Mouse (Mus musculus) Muller cell, postnatal 12 days (primary cell): ENCODE measurements around the gene Opn1mw.
"Not testable (repeated sequence)": the region's sequence is repeated elsewhere in the genome, so short reads cannot be mapped to it uniquely, and the experiment has no call there.

ENCODE experiments used
- DNase-seq: peaks from one replicate; pipeline ENCODE4 v3.0.0-alpha.2; 2015; ENCODE audit errors: inconsistent ontology term

The Opn1mw gene

GRCm38 (mm10) chrX:74127164-74127563 is at the start of gene Opn1mw:
Opn1mw (plus strand) TSS chrX:74127464.
- DNase-seq = no peak

GRCm38 (mm10) chrX:74084276-74084837 is 42.9 kb upstream of the Opn1mw start:
- peak; percentile 47 for DNase-seq

GRCm38 (mm10) chrX:74084946-74085498 is 42.2 kb upstream of the Opn1mw start:
- peak; percentile 90 for DNase-seq

DNA sequence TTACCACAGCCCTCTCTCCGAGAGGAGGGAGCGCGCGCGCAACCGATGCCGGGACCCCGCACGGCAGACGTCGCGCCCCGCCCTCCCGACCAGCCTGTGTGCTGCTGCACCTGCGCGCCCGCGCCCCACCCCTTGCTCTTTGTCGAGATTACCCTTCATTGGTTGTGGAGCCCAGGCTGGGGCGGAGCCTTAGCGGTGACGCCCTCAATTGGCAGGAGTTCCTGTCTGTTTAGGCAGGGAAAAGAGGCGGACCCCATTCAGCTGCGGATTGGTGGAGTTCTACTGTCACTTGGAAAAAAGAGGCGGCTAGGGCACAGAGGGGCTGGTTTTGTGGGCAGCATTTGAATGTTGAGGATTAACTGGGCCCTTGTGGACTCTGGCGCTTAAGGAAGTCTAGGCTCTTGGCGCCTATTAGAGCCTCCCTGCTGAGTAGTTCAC is 41.6 kb upstream of the Opn1mw start:
- peak; percentile 99 for DNase-seq

- no peak for DNase-seq
Measured at GRCm38 (mm10) chrX:74095130-74095529, 32.1 kb upstream of the Opn1mw start.

- no peak for DNase-seq
Measured at GRCm38 (mm10) chrX:74103457-74104188, 23.6 kb upstream of the Opn1mw start.

DNA sequence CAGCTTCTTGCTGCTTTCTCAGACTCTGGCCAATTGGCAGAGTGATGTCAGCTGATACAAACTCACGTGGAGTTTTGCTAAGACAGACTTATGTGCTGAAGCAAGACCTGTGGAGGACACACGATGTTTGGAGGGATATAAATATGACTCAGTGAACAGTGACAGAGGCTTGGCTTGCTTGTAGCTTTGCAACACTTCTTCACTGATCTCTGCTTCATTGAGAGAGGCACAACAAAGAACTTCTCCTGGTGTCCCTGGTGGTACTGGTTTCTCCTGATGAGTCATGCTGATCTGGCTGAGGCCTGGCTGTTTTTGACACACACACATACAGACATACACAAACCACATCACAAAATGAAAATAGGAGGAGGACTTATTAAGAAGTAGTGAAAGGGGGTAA is 21.3 kb upstream of the Opn1mw start:
- DNase-seq = peak; percentile 51

DNA sequence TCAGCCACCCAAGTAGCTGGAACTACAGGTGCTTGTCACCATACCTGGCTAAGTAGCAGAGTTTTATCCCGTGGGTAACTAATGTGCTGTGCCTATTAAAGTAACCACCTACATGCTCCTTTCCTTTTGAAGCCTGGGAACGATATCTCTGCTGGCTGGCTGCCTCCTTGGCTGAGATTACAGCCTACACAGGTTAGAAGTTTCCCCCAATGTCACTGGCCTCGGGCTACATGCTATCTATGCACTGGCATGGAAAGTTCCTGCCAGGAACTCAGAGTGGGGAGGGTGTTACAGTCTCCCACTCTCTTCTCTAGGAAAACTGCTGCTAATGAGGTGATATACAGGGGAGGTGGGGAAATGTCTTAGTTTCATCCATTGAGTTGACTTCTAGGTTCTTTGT is 18.5 kb upstream of the Opn1mw start:
- DNase-seq = no peak

DNA sequence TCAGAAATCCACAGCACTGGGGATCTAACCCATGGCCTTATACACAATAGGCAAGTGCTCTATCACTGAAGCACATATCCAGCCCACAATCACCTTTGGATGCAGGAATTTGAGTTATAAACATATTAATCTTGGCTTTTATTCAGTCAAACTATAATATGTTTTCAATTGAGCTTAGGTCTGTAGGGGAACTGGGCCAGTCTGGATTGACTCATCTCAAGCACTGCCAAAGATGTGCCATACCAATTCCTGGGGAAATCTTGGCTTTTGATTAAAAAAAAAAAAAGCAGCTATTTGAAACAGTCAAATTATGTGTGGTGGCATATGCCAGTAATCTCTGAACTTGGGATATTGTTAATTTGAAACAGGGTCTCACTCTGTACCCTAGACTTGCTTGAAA is 13.2 kb upstream of the Opn1mw start:
- peak; percentile 17 for DNase-seq

DNA sequence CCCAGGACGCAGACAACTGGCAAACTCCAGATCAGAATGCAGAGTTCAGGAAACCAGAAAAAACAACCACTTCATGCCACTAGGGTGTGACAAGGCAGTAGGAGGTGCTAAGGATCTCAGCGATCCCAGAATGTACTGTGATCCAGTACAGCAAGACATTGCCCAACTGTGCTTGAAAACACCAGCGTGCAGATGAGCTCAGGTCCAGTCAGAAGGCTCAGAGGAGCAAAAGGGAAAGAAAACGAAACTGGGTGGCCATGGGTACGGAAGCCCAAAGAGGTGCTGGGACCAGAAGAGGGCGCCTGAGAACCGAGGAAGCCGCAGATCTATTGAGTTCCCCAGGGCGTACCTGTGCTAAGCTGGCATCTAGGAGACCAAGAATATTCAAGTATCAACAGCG is 11.8 kb upstream of the Opn1mw start:
- peak; percentile 50 for DNase-seq

DNA sequence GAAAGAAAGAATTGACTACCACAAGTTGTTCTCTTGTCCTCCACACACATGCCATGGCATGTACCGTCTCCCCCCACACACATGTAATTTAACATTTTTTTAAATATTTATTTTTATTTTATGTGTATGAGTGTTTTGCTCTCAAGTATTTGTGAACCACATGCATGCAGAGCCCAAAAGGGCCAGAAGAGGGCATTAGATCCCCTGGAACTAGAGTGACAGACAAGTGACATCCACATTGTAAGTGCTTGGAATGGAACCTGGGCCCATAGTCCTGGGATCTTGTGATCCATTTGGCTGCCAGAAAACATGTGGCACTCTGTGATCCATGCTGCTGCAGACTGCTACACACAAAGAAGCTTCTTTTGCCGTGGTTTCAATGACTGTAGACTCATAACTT is 2.3 kb upstream of the Opn1mw start:
- DNase-seq = no peak

DNA sequence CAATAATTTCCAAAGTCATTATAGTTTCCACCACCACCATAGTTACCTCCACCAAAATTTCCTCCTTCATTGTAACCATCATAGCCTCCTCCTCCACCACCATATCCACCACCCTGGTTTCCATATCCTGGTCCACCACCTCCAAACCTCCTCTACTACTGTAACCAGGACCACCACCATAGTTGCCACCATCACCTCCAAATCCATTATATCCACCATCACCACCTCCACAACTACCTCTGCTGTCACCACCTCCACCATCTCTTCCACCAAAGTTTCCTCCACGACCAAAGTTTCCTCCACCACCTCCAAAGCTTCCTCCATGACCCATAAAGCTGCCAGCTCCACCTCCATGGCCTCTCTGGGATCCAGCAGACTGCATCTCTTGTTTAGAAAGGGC is 8.0 kb downstream of the Opn1mw start, which contains the start of gene Mecp2:
Gene Mecp2 (minus strand): TSS at position 101 of the 400 bp plus-strand sequence.
- DNase-seq = not testable (repeated sequence)

- no peak for DNase-seq
Measured at GRCm38 (mm10) chrX:74167738-74168137, 40.5 kb downstream of the Opn1mw start, which contains the start of gene Tex28. Tex28 (minus strand) TSS chrX:74167838.

- no peak for DNase-seq
Measured at GRCm38 (mm10) chrX:74176959-74177358, 49.7 kb downstream of the Opn1mw start, which contains the start of gene Tktl1. Tktl1 (plus strand) TSS chrX:74177259.
